Mouse (Mus musculus): ENCODE measurements around the gene Mei1. TPM values are rescaled to one million over a fixed set of nuclear protein-coding genes. Genes with fewer than 3 reads are reported as not detected.

Mei1 gene
- total RNA-seq (2021): 1.8 and 2.1 TPM in 2 replicates
- long read RNA-seq, experiment 1, partial matches to known transcripts: 7 of 12 reads
- long read RNA-seq, experiment 1, other reads (novel, unspliced or antisense): 5 of 12 reads
- long read RNA-seq, experiment 2, partial matches to known transcripts: 2 of 5 reads
- long read RNA-seq, experiment 2, other reads (novel, unspliced or antisense): 3 of 5 reads

- no peak for DNase-seq
Observed at GRCm38 (mm10) chr15:82069898-82070297, at the start of gene Mei1. Gene Mei1, plus strand, starts transcription at chr15:82069996.

- peak; percentile 78 for DNase-seq
Observed at GRCm38 (mm10) chr15:82022535-82023088, 47.2 kb upstream of the Mei1 start.

- DNase-seq: no peak
Observed at GRCm38 (mm10) chr15:82023965-82024635, 45.7 kb upstream of the Mei1 start.

GRCm38 (mm10) chr15:82027276-82027675 lies 42.5 kb upstream of the Mei1 start:
- DNase-seq: no peak

- DNase-seq: no peak
Observed at GRCm38 (mm10) chr15:82027726-82028125, 42.1 kb upstream of the Mei1 start.

- no peak for DNase-seq
Observed at GRCm38 (mm10) chr15:82032386-82032785, 37.4 kb upstream of the Mei1 start.

GRCm38 (mm10) chr15:82033762-82034161 lies 36.0 kb upstream of the Mei1 start, which contains the start of gene Desi1:
Gene Desi1, minus strand, starts transcription at chr15:82033862.
- DNase-seq: no peak

GRCm38 (mm10) chr15:82035904-82036689 lies 33.7 kb upstream of the Mei1 start:
- peak; percentile 64 for DNase-seq

- peak; percentile 70 for DNase-seq
Observed at GRCm38 (mm10) chr15:82040650-82041049, 29.1 kb upstream of the Mei1 start.

- DNase-seq: no peak
Observed at GRCm38 (mm10) chr15:82044166-82044784, 25.5 kb upstream of the Mei1 start.

GRCm38 (mm10) chr15:82046246-82046891 lies 23.4 kb upstream of the Mei1 start:
- DNase-seq: peak; percentile 29

- DNase-seq: peak; percentile 94
Observed at GRCm38 (mm10) chr15:82047080-82047883, 22.5 kb upstream of the Mei1 start, which contains the start of gene Snu13. Gene Snu13, minus strand, starts transcription at chr15:82047598.

- no peak for DNase-seq
Observed at GRCm38 (mm10) chr15:82052544-82052943, 17.3 kb upstream of the Mei1 start.

- DNase-seq: no peak
Observed at GRCm38 (mm10) chr15:82058719-82059201, 11.0 kb upstream of the Mei1 start, which contains the start of gene 4930407I10Rik. Gene 4930407I10Rik, plus strand, starts transcription at chr15:82059151.

GRCm38 (mm10) chr15:82063909-82064308 lies 5.9 kb upstream of the Mei1 start:
- DNase-seq: no peak

GRCm38 (mm10) chr15:82065511-82065910 lies 4.3 kb upstream of the Mei1 start:
- DNase-seq: peak; percentile 85

GRCm38 (mm10) chr15:82071816-82072469 lies 2.1 kb downstream of the Mei1 start:
- DNase-seq: no peak

GRCm38 (mm10) chr15:82073490-82073889 lies 3.7 kb downstream of the Mei1 start:
- DNase-seq: no peak

- DNase-seq: no peak
Observed at GRCm38 (mm10) chr15:82079883-82080282, 10.1 kb downstream of the Mei1 start.

GRCm38 (mm10) chr15:82081161-82081560 lies 11.4 kb downstream of the Mei1 start:
- peak; percentile 46 for DNase-seq
